ENCODE assay signal across 8 mouse cellular contexts in the genomic region with DNA sequence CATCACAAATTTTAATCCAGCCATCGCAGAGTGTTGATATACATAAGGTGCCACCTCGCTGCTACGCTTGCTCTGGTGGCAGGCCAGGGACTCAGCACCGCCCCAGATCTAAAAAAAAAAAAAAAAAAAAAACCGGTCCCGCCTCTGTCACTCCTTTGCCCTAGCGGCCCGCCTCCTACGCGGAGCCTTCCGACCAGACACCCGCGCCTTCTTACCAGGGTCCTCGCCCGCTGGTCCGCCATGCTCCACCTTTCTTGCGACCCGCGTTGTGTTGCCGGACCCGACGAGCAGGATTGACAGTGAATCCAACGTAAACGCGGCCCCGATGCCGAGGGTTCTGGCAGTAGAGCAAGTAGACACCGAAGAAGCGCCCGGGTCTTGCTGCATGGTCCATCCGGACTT. TPM values are rescaled to one million over a fixed set of nuclear protein-coding genes. Genes with fewer than 3 reads are reported as not detected.
DNase-seq lines count a peak whose midpoint lies in the region; ATAC-seq and TF ChIP-seq lines count a peak whose summit lies in the region.

A gene (plus strand): TSS at position 192 of the 402 bp plus-strand sequence.

- peak; percentile 81 for DNase-seq in kidney, adult 2 months
- DNase-seq in kidney, adult 11 months = no peak
- DNase-seq in gastrocnemius, adult 8-10 months (ENCODE audit: low spot score in 2 of 2) = peak; percentile 42 to 64
- peak in 1 of 2 experiments; percentile 48 for DNase-seq in left cerebral cortex, postnatal 25 days (ENCODE audit: low spot score in 2 of 2)
- DNase-seq in splenic B cell, adult 2 months (ENCODE audit: low read depth, low spot score) = peak; percentile 85

- peak within 1 kb of the TSS; percentile 99 for H3K27ac ChIP-seq in kidney, adult 2 months (ENCODE audit: insufficient read depth, low read depth, low read length)
- peak within 1 kb of the TSS; percentile 81 for H3K27ac ChIP-seq in bone marrow macrophage, adult 2 months (ENCODE audit: insufficient read depth, low read depth, low read length)
- H3K27ac ChIP-seq in hindbrain, embryonic 15.5 days (replicated peaks) = peak within 1 kb of the TSS; percentile 93

- TF ChIP-seq POLR2A in kidney, adult 2 months (IDR thresholded peaks at IDR 0.05; ENCODE audit: low read depth, low read length) = peak; percentile 36
- TF ChIP-seq POLR2A in bone marrow macrophage, adult 2 months (IDR thresholded peaks at IDR 0.05; ENCODE audit: borderline replicate concordance, low read depth, low read length) = no peak

- H3K4me3 ChIP-seq in kidney, adult 2 months (ENCODE audit: insufficient read depth, low read depth, low read length) = peak within 1 kb of the TSS; percentile 97
- H3K4me3 ChIP-seq in bone marrow macrophage, adult 2 months (ENCODE audit: insufficient read depth, low read length) = peak within 1 kb of the TSS; percentile 96
- H3K4me3 ChIP-seq in hindbrain, embryonic 15.5 days = peak within 1 kb of the TSS; percentile 78

- under 1% methylated on average over 31 of the region's 31 CpGs for WGBS in kidney, adult 2 months
- WGBS in hindbrain, embryonic 15.5 days = under 1% methylated on average over 31 of the region's 31 CpGs

- peak; percentile 42 for ATAC-seq in hindbrain, embryonic 15.5 days (ENCODE audit: low FRiP score, low read depth)
- ATAC-seq in megakaryocyte progenitor cell, adult 5-6 weeks (replicated peaks; ENCODE audit: poor library complexity) = peak; percentile 64

- no peaks in the 10 kb centered on the region for H3K9me3 ChIP-seq in hindbrain, embryonic 15.5 days

- H3K9ac ChIP-seq in hindbrain, embryonic 15.5 days = peak within 1 kb of the TSS; percentile 85

- no peaks in the 10 kb centered on the region for H3K27me3 ChIP-seq in kidney, adult 2 months (replicated peaks; ENCODE audit: control insufficient read depth, insufficient read depth, low read length)
- H3K27me3 ChIP-seq in hindbrain, embryonic 15.5 days = no peaks in the 10 kb centered on the region
- no peaks in the 10 kb centered on the region for H3K27me3 ChIP-seq in splenic B cell, adult 2 months (ENCODE audit: control insufficient read depth, insufficient read depth, low read length, poor library complexity, severe bottlenecking)

- no peak for TF ChIP-seq CTCF in kidney, adult 2 months (conservative IDR thresholded peaks at IDR 0.05; ENCODE audit: insufficient read depth, insufficient read length, low read depth, low read length)
- no peak for TF ChIP-seq CTCF in bone marrow macrophage, adult 2 months (IDR thresholded peaks at IDR 0.05; ENCODE audit: low read depth, low read length)

- peaks cover 4% of the 10 kb centered on the region; the same call in 1 of the 2 replicates for H3K4me1 ChIP-seq in kidney, adult 2 months (ENCODE audit: control insufficient read depth, insufficient read depth, low read length)
- H3K4me1 ChIP-seq in bone marrow macrophage, adult 2 months (ENCODE audit: control insufficient read depth, insufficient read depth, low read length) = peaks cover 18% of the 10 kb centered on the region
- peaks cover 37% of the 10 kb centered on the region for H3K4me1 ChIP-seq in hindbrain, embryonic 15.5 days (replicated peaks)

- H3K4me2 ChIP-seq in hindbrain, embryonic 15.5 days = peak within 1 kb of the TSS; percentile 90

- intact Hi-C loops in left cerebral cortex, postnatal 25 days (cut with DNase I) = loop anchor here (2.0 kb wide), 1 partner anchor 112 kb away; no protein-coding TSS in a partner anchor

- H3K36me3 ChIP-seq in kidney, adult 2 months (ENCODE audit: control insufficient read depth, insufficient read depth, low read length) = no peaks in the 10 kb centered on the region
- peaks cover 20% of the 10 kb centered on the region for H3K36me3 ChIP-seq in hindbrain, embryonic 15.5 days
- peaks cover 18% of the 10 kb centered on the region for H3K36me3 ChIP-seq in splenic B cell, adult 2 months (ENCODE audit: control insufficient read depth, insufficient read depth, low read length, poor library complexity, severe bottlenecking)

RNA-seq across cellular contexts. Expression of the gene that starts here (rescaled TPM):
- polyA plus RNA-seq in kidney, adult 2 months (2012; rRNA removed) = 63.9 and 67.2 TPM in 2 replicates
- 62.1 and 63.7 TPM in 2 replicates for polyA plus RNA-seq in bone marrow macrophage, adult 2 months (2012; ENCODE audit: insufficient read depth, insufficient read length, missing spikeins)
- total RNA-seq in gastrocnemius, adult 8-10 months (2022) = 10 to 100 TPM; 31.9 to 44.1 (median 39.4) TPM
- 139 and 143 TPM in 2 replicates for polyA plus RNA-seq in hindbrain, embryonic 15.5 days (2015; fragmentation: Nextera tagmentation; extraction: Ambion mirVana)
- total RNA-seq in left cerebral cortex, postnatal 25 days (2021) = 100 to 1,000 TPM in 1 of 2 experiments, 10 to 100 TPM in 1; 92.0 to 102 TPM
- 89.8 and 95.2 TPM in 2 replicates for total RNA-seq in megakaryocyte progenitor cell, adult 5-6 weeks (2015)
- total RNA-seq in megakaryocyte progenitor cell, adult 5-6 weeks (2017) = 168 and 218 TPM in 2 replicates
